Mouse (Mus musculus) ES-Bruce4 (cell line): ENCODE data around the gene Fpgs.

Source experiments
- CTCF ChIP-seq: IDR thresholded peaks from one replicate; pipeline ENCODE4 v1.8.1; 2011; ENCODE audit warnings: low read depth, low read length
- EP300 ChIP-seq: IDR thresholded peaks from 2 replicates; pipeline ENCODE4 v1.6.1; 2011; ENCODE audit warnings: low read depth, low read length; ENCODE audit not compliant: insufficient read depth

DNA sequence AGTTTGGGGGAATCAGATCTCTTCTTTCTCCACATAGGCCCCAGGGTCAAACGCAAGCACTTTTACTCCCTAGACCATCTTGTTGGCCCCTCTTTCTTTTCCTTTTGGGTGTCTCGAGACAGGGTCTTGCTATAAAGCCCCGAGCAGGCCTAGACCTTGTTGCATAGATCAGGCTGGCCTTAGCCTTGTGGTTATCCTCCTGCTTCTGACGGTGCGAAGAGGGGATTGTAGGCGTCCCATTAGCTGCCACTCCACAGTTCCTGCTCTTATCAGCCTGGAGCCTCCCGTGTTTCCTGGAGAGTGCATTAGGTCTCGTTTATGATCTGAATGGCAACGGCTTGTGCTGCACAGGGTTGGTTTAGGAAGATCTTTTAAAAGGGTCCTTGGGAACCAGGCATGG is 59.9 kb downstream of the Fpgs start:
- TF ChIP-seq EP300 (no peak), CTCF (no peak)
